Mouse (Mus musculus): ENCODE results near the gene Phactr2.

GRCm38 (mm10) chr10:13274699-13275098 is 199.5 kb downstream of the Phactr2 start:
- TF ChIP-seq GATA1 (IDR thresholded peaks at IDR 0.05; ENCODE audit: borderline replicate concordance, low read length), result no peak
- no peak for TF ChIP-seq FLI1 (IDR thresholded peaks at IDR 0.05; ENCODE audit: low read length)

Data from megakaryocyte, embryonic 14.5 days (primary cell).